Mouse (Mus musculus): ENCODE measurements around the gene Vmn2r37.
"Not testable (repeated sequence)": the region's sequence is repeated elsewhere in the genome, so short reads cannot be mapped to it uniquely, and the experiment has no call there.

Gene Vmn2r37

DNA sequence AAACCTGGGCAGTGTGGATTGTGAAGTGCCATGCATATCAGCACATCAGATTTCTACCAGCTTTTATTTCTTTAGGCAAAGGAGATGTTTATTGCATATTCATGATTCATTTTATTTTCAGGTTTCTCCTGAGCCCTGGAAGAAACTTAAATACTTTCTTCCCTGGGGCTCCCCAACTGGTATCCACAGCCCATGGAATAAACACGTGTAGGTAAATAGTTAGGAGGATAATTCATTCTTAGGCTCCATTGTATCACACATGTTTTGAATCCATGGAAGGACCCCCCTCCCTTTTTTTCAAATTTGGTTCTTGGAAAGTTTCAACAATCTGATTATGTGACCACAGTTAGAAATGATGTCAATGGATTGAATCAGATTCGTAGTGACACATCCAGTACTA is at the start of gene Vmn2r37:
Vmn2r37 (minus strand) TSS at position 101 of the 400 bp plus-strand sequence.
- in situ Hi-C loops (cut with MboI; ENCODE audit: unreplicated experiment in 2 of 2): not testable (repeated sequence)

All from v-Abl transformed pro-B cells (cell line).